Mouse (Mus musculus): ENCODE results near the gene Izumo2.

Gene Izumo2

GRCm38 (mm10) chr7:44708574-44708973, at the start of gene Izumo2:
Izumo2 (plus strand) TSS chr7:44708742.
- DNase-seq (ENCODE audit: low read depth, low spot score), result no peak

- DNase-seq (ENCODE audit: low read depth, low spot score), result no peak
Observed at GRCm38 (mm10) chr7:44661219-44661618, 47.3 kb upstream of the Izumo2 start.

- DNase-seq (ENCODE audit: low read depth, low spot score), result no peak
Observed at GRCm38 (mm10) chr7:44662168-44662567, 46.4 kb upstream of the Izumo2 start.

GRCm38 (mm10) chr7:44662569-44662968, 46.0 kb upstream of the Izumo2 start:
- no peak for DNase-seq (ENCODE audit: low read depth, low spot score)

GRCm38 (mm10) chr7:44663546-44663945, 45.0 kb upstream of the Izumo2 start:
- DNase-seq (ENCODE audit: low read depth, low spot score), result no peak

- DNase-seq (ENCODE audit: low read depth, low spot score), result no peak
Observed at GRCm38 (mm10) chr7:44664731-44665130, 43.8 kb upstream of the Izumo2 start.

GRCm38 (mm10) chr7:44666462-44666861, 42.1 kb upstream of the Izumo2 start:
- DNase-seq (ENCODE audit: low read depth, low spot score), result no peak

- no peak for DNase-seq (ENCODE audit: low read depth, low spot score)
Observed at GRCm38 (mm10) chr7:44667996-44668738, 40.4 kb upstream of the Izumo2 start.

- no peak for DNase-seq (ENCODE audit: low read depth, low spot score)
Observed at GRCm38 (mm10) chr7:44669103-44669502, 39.4 kb upstream of the Izumo2 start.

- no peak for DNase-seq (ENCODE audit: low read depth, low spot score)
Observed at GRCm38 (mm10) chr7:44670803-44671202, 37.7 kb upstream of the Izumo2 start, which contains the start of gene Myh14. Myh14 (minus strand) TSS chr7:44670843.

- DNase-seq (ENCODE audit: low read depth, low spot score), result no peak
Observed at GRCm38 (mm10) chr7:44672193-44672592, 36.3 kb upstream of the Izumo2 start.

- no peak for DNase-seq (ENCODE audit: low read depth, low spot score)
Observed at GRCm38 (mm10) chr7:44674511-44674910, 34.0 kb upstream of the Izumo2 start.

- DNase-seq (ENCODE audit: low read depth, low spot score), result no peak
Observed at GRCm38 (mm10) chr7:44675171-44675570, 33.4 kb upstream of the Izumo2 start.

- DNase-seq (ENCODE audit: low read depth, low spot score), result no peak
Observed at GRCm38 (mm10) chr7:44676126-44676525, 32.4 kb upstream of the Izumo2 start.

GRCm38 (mm10) chr7:44676611-44677010, 31.9 kb upstream of the Izumo2 start:
- DNase-seq (ENCODE audit: low read depth, low spot score), result no peak

GRCm38 (mm10) chr7:44683656-44684055, 24.9 kb upstream of the Izumo2 start:
- DNase-seq (ENCODE audit: low read depth, low spot score), result no peak

- no peak for DNase-seq (ENCODE audit: low read depth, low spot score)
Observed at GRCm38 (mm10) chr7:44685531-44686402, 22.8 kb upstream of the Izumo2 start.

- DNase-seq (ENCODE audit: low read depth, low spot score), result no peak
Observed at GRCm38 (mm10) chr7:44688890-44689289, 19.7 kb upstream of the Izumo2 start.

- no peak for DNase-seq (ENCODE audit: low read depth, low spot score)
Observed at GRCm38 (mm10) chr7:44689331-44689730, 19.2 kb upstream of the Izumo2 start.

GRCm38 (mm10) chr7:44693427-44694175, 14.9 kb upstream of the Izumo2 start:
- no peak for DNase-seq (ENCODE audit: low read depth, low spot score)

- DNase-seq (ENCODE audit: low read depth, low spot score), result no peak
Observed at GRCm38 (mm10) chr7:44695223-44695622, 13.3 kb upstream of the Izumo2 start.

GRCm38 (mm10) chr7:44697191-44697710, 11.3 kb upstream of the Izumo2 start:
- DNase-seq (ENCODE audit: low read depth, low spot score), result no peak
